Mouse (Mus musculus) frontal cortex, postnatal 25 days (tissue): ENCODE data around the gene Osbp.

Experiments used
- DNase-seq, 2 experiments: peaks; one replicate each; pipeline ENCODE4 v3.0.0; 2022; ENCODE audit warnings: low spot score in 2 of 2

Osbp gene

GRCm38 (mm10) chr19:12011560-12012556, 46.1 kb downstream of the Osbp start:
- DNase-seq, result peak; percentile 87 to 88

GRCm38 (mm10) chr19:12012615-12013014, 46.9 kb downstream of the Osbp start:
- DNase-seq, result no peak

- peak in 1 of 2 experiments; percentile 38 for DNase-seq
Measured at GRCm38 (mm10) chr19:12013228-12013627, 47.5 kb downstream of the Osbp start.

- DNase-seq, result no peak
Measured at GRCm38 (mm10) chr19:12015708-12016107, 50.0 kb downstream of the Osbp start.

GRCm38 (mm10) chr19:12016192-12016591, 50.5 kb downstream of the Osbp start:
- DNase-seq, result no peak

GRCm38 (mm10) chr19:12024149-12024548, 58.4 kb downstream of the Osbp start:
- DNase-seq, result no peak

GRCm38 (mm10) chr19:12025333-12025732, 59.6 kb downstream of the Osbp start:
- no peak for DNase-seq

GRCm38 (mm10) chr19:12026606-12027005, 60.9 kb downstream of the Osbp start:
- no peak for DNase-seq

- DNase-seq, result no peak
Measured at GRCm38 (mm10) chr19:12037727-12038126, 72.0 kb downstream of the Osbp start.

- no peak for DNase-seq
Measured at GRCm38 (mm10) chr19:12041217-12041616, 75.5 kb downstream of the Osbp start, which contains the start of gene Olfr1423. Olfr1423 (minus strand) TSS chr19:12041317.

GRCm38 (mm10) chr19:12043163-12043562, 77.4 kb downstream of the Osbp start:
- DNase-seq, result no peak
